ENCODE assay signal across 8 mouse cellular contexts in genomic region chr15:77151816-77152215, GRCm38 (mm10).
A peak's percentile ranks its signal among the peaks of the same experiment; 100 is the strongest.
DNase-seq lines count a peak whose midpoint lies in the region; ATAC-seq lines count a peak whose summit lies in the region.

No protein-coding gene starts in this region.

- no peak for DNase-seq in heart, postnatal 4 days
- peak; percentile 26 for DNase-seq in adipocyte (ENCODE audit: low spot score)
- DNase-seq in hindbrain, embryonic 11.5 days (ENCODE audit: low spot score) = peak; percentile 29
- DNase-seq in layer of hippocampus, adult 9-11 months = no peak
- DNase-seq in kidney, postnatal 10 days = no peak
- DNase-seq in right cerebral cortex, postnatal 14 days = no peak

- peak overlapping the region; percentile 75 for H3K9ac ChIP-seq in heart, embryonic 11.5 days (ENCODE audit: low read depth, low read length)
- peak overlapping the region; percentile 61; the same call in 1 of the 2 replicates for H3K9ac ChIP-seq in hindbrain, embryonic 11.5 days (ENCODE audit: low read depth, low read length)
- H3K9ac ChIP-seq in midbrain, embryonic 12.5 days (replicated peaks) = peak overlapping the region; percentile 77

- no peaks in the 10 kb centered on the region for H3K9me3 ChIP-seq in heart, embryonic 11.5 days (replicated peaks; ENCODE audit: control insufficient read depth, low read length)
- no peaks in the 10 kb centered on the region for H3K9me3 ChIP-seq in hindbrain, embryonic 11.5 days (ENCODE audit: control insufficient read depth, low read length)
- H3K9me3 ChIP-seq in midbrain, embryonic 12.5 days = no peaks in the 10 kb centered on the region

- H3K4me1 ChIP-seq in heart, embryonic 11.5 days (ENCODE audit: control insufficient read depth, insufficient read depth, low read length) = peaks cover 44% of the 10 kb centered on the region
- peaks cover 5% of the 10 kb centered on the region; the same call in 1 of the 2 replicates for H3K4me1 ChIP-seq in hindbrain, embryonic 11.5 days (replicated peaks; ENCODE audit: control insufficient read depth, insufficient read depth, low read length)
- peaks cover 43% of the 10 kb centered on the region for H3K4me1 ChIP-seq in midbrain, embryonic 12.5 days

- WGBS in heart, embryonic 11.5 days (ENCODE audit: insufficient replicate concordance) = 4% methylated on average over 4 of the region's 4 CpGs
- 7% methylated on average over 4 of the region's 4 CpGs for WGBS in hindbrain, embryonic 11.5 days
- WGBS in midbrain, embryonic 12.5 days = 15% methylated on average over 4 of the region's 4 CpGs

- no peaks in the 10 kb centered on the region for H3K27me3 ChIP-seq in heart, embryonic 11.5 days (ENCODE audit: control insufficient read depth, insufficient read depth, low read length)
- H3K27me3 ChIP-seq in hindbrain, embryonic 11.5 days (ENCODE audit: control insufficient read depth, insufficient read depth, low read length) = no peaks in the 10 kb centered on the region
- H3K27me3 ChIP-seq in midbrain, embryonic 12.5 days = no peaks in the 10 kb centered on the region

- no peaks in the 10 kb centered on the region for H3K36me3 ChIP-seq in heart, embryonic 11.5 days (ENCODE audit: control insufficient read depth, insufficient read depth, low read length)
- H3K36me3 ChIP-seq in hindbrain, embryonic 11.5 days (ENCODE audit: control insufficient read depth, insufficient read depth, low read length) = no peaks in the 10 kb centered on the region
- peaks cover 2% of the 10 kb centered on the region; the same call in 1 of the 2 replicates for H3K36me3 ChIP-seq in midbrain, embryonic 12.5 days

- no peak for ATAC-seq in heart, embryonic 11.5 days (replicated peaks; ENCODE audit: insufficient number of reproducible peaks, low FRiP score, low TSS enrichment)
- no peak for ATAC-seq in hindbrain, embryonic 11.5 days (ENCODE audit: low FRiP score)
- ATAC-seq in midbrain, embryonic 12.5 days (ENCODE audit: low FRiP score, low read depth) = no peak

- H3K27ac ChIP-seq in heart, embryonic 11.5 days (ENCODE audit: low read depth, low read length) = peak overlapping the region; percentile 59; the same call in 1 of the 2 replicates
- no peak overlapping the region; the same call in 1 of the 2 replicates for H3K27ac ChIP-seq in hindbrain, embryonic 11.5 days (ENCODE audit: low read depth, low read length)
- no peak overlapping the region; the same call in 1 of the 2 replicates for H3K27ac ChIP-seq in midbrain, embryonic 12.5 days (replicated peaks)

- H3K4me2 ChIP-seq in heart, embryonic 11.5 days = peak overlapping the region; percentile 72
- H3K4me2 ChIP-seq in hindbrain, embryonic 11.5 days (replicated peaks; ENCODE audit: low read depth, low read length) = peak overlapping the region; percentile 48
- H3K4me2 ChIP-seq in midbrain, embryonic 12.5 days (replicated peaks) = peak overlapping the region; percentile 63

- H3K4me3 ChIP-seq in heart, embryonic 11.5 days (ENCODE audit: low read depth, low read length) = peak overlapping the region; percentile 63
- H3K4me3 ChIP-seq in hindbrain, embryonic 11.5 days (ENCODE audit: low read depth, low read length) = peak overlapping the region; percentile 49
- H3K4me3 ChIP-seq in midbrain, embryonic 12.5 days = peak overlapping the region; percentile 56

Comparison
In these comparisons a context has a peak if more than half of its experiments do, and no peak if none do; other contexts are left out.
1. DNase-seq: peak in adipocyte (single experiment) and hindbrain, embryonic 11.5 days (single experiment); none in heart, postnatal 4 days (single experiment), layer of hippocampus, adult 9-11 months (single experiment), kidney, postnatal 10 days (single experiment) and right cerebral cortex, postnatal 14 days (single experiment).
2. Peak in every context shown above with its lines, with median percentiles within 50 percentile points of each other: H3K4me2 ChIP-seq, H3K4me3 ChIP-seq and H3K9ac ChIP-seq.